Mouse (Mus musculus) adrenal gland, adult (tissue): ENCODE measurements around the gene Grasp.
A peak's percentile ranks its signal among the peaks of the same experiment; 100 is the strongest.

Source experiments
- DNase-seq, 2 experiments: peaks; one replicate each; pipeline ENCODE4 v3.0.0; 2022 to 2023; ENCODE audit warnings: low spot score in 1 of 2; ENCODE audit not compliant: inconsistent age in 2 of 2

The Grasp gene

GRCm38 (mm10) chr15:101246231-101247154 is 22.5 kb downstream of the Grasp start:
- peak; percentile 98 to 99 for DNase-seq

GRCm38 (mm10) chr15:101247155-101247498 is 23.1 kb downstream of the Grasp start:
- DNase-seq = peak in 1 of 2 experiments; percentile 68

- DNase-seq = no peak
Observed at GRCm38 (mm10) chr15:101248029-101248710, 24.2 kb downstream of the Grasp start.

- DNase-seq = no peak
Observed at GRCm38 (mm10) chr15:101250220-101250800, 26.3 kb downstream of the Grasp start.

- no peak for DNase-seq
Observed at GRCm38 (mm10) chr15:101251930-101252329, 27.9 kb downstream of the Grasp start.

GRCm38 (mm10) chr15:101252614-101253013 is 28.6 kb downstream of the Grasp start:
- no peak for DNase-seq

GRCm38 (mm10) chr15:101253563-101253885 is 29.5 kb downstream of the Grasp start:
- no peak for DNase-seq

- peak; percentile 91 to 95 for DNase-seq
Observed at GRCm38 (mm10) chr15:101253886-101254795, 30.2 kb downstream of the Grasp start, which contains the start of gene Nr4a1. TSS of gene Nr4a1 (plus strand) at chr15:101254269.

GRCm38 (mm10) chr15:101255842-101256462 is 32.0 kb downstream of the Grasp start:
- DNase-seq = peak; percentile 19 to 55

- peak; percentile 16 to 42 for DNase-seq
Observed at GRCm38 (mm10) chr15:101256463-101257206, 32.6 kb downstream of the Grasp start.

GRCm38 (mm10) chr15:101258420-101258819 is 34.4 kb downstream of the Grasp start:
- no peak for DNase-seq

- peak in 1 of 2 experiments; percentile 53 for DNase-seq
Observed at GRCm38 (mm10) chr15:101259922-101260321, 35.9 kb downstream of the Grasp start.

GRCm38 (mm10) chr15:101260387-101260786 is 36.4 kb downstream of the Grasp start:
- peak; percentile 61 to 83 for DNase-seq

GRCm38 (mm10) chr15:101260874-101261622 is 37.1 kb downstream of the Grasp start:
- DNase-seq = peak; percentile 18 to 57

GRCm38 (mm10) chr15:101262502-101262901 is 38.5 kb downstream of the Grasp start:
- DNase-seq = peak in 1 of 2 experiments; percentile 52

GRCm38 (mm10) chr15:101266132-101266963 is 42.4 kb downstream of the Grasp start:
- peak; percentile 98 to 99 for DNase-seq

GRCm38 (mm10) chr15:101267053-101268032 is 43.4 kb downstream of the Grasp start:
- DNase-seq = peak; percentile 61 to 83
